Mouse (Mus musculus): ENCODE measurements around the gene Jarid2. TPM values are rescaled to one million over a fixed set of nuclear protein-coding genes. Genes with fewer than 3 reads are reported as not detected.

The Jarid2 gene
- polyA plus RNA-seq, 1 experiment = 3.1 TPM

GRCm38 (mm10) chr13:44833353-44833752, 104.1 kb downstream of the Jarid2 start:
- H3K79me3 ChIP-seq (ENCODE audit: low read depth) = no peaks in the 10 kb centered on the region
- no peaks in the 10 kb centered on the region for H3K79me2 ChIP-seq (ENCODE audit: control insufficient read depth, insufficient read depth)
- no peaks in the 10 kb centered on the region for H3K27me3 ChIP-seq (ENCODE audit: control insufficient read depth, insufficient read depth, insufficient read length)
- no peak overlapping the region for H3K4me3 ChIP-seq (ENCODE audit: insufficient read depth, poor library complexity, severe bottlenecking)
- no peaks in the 10 kb centered on the region for H3K36me3 ChIP-seq (ENCODE audit: control insufficient read depth, insufficient read depth)
- no peak overlapping the region for H3ac ChIP-seq (ENCODE audit: control insufficient read depth, insufficient read length, low read depth)
- no peak for TF ChIP-seq FOSL1 (IDR thresholded peaks at IDR 0.05; ENCODE audit: insufficient read depth, low read length, poor library complexity, severe bottlenecking)
- no peak for TF ChIP-seq MAX (IDR thresholded peaks at IDR 0.05)
- no peak for TF ChIP-seq MYOD1 (IDR thresholded peaks at IDR 0.05; ENCODE audit: control insufficient read depth, insufficient read length, low read depth)
- no peak for TF ChIP-seq CTCF (IDR thresholded peaks at IDR 0.05; ENCODE audit: control insufficient read depth, insufficient read depth, insufficient read length)
- no peak for TF ChIP-seq USF1 (IDR thresholded peaks at IDR 0.05; ENCODE audit: low read depth)
- no peak for TF ChIP-seq CEBPB (IDR thresholded peaks at IDR 0.05; ENCODE audit: low read depth)
- TF ChIP-seq MYOG (IDR thresholded peaks at IDR 0.05; ENCODE audit: control insufficient read depth, extremely low read depth, insufficient read length) = no peak

- TF ChIP-seq FOSL1 (IDR thresholded peaks at IDR 0.05; ENCODE audit: insufficient read depth, low read length, poor library complexity, severe bottlenecking) = no peak
- TF ChIP-seq MAX (IDR thresholded peaks at IDR 0.05) = no peak
- TF ChIP-seq USF1 (IDR thresholded peaks at IDR 0.05; ENCODE audit: low read depth) = no peak
- TF ChIP-seq CEBPB (IDR thresholded peaks at IDR 0.05; ENCODE audit: low read depth) = no peak
- H3K4me3 ChIP-seq (ENCODE audit: insufficient read depth, poor library complexity, severe bottlenecking) = no peak overlapping the region
- no peaks in the 10 kb centered on the region for H3K36me3 ChIP-seq (ENCODE audit: control insufficient read depth, insufficient read depth)
- no peaks in the 10 kb centered on the region for H3K27me3 ChIP-seq (ENCODE audit: control insufficient read depth, insufficient read depth, insufficient read length)
- peaks cover 4% of the 10 kb centered on the region for H3K79me2 ChIP-seq (ENCODE audit: control insufficient read depth, insufficient read depth)
- H3K79me3 ChIP-seq (ENCODE audit: low read depth) = no peaks in the 10 kb centered on the region
- H3ac ChIP-seq (ENCODE audit: control insufficient read depth, insufficient read length, low read depth) = no peak overlapping the region
These were observed 108.2 kb downstream of the Jarid2 start for GRCm38 (mm10) chr13:44837445-44837844.

- H3K4me3 ChIP-seq (ENCODE audit: insufficient read depth, poor library complexity, severe bottlenecking) = no peak overlapping the region
These were observed 110.9 kb downstream of the Jarid2 start for GRCm38 (mm10) chr13:44839866-44840835.

GRCm38 (mm10) chr13:44851426-44851825, 122.2 kb downstream of the Jarid2 start:
- Histone ChIP-seq H3ac (ENCODE audit: control insufficient read depth, insufficient read length, low read depth) (no peak overlapping the region), H3K36me3 (ENCODE audit: control insufficient read depth, insufficient read depth) (no peaks in the 10 kb centered on the region)
- TF ChIP-seq FOSL1 (IDR thresholded peaks at IDR 0.05; ENCODE audit: insufficient read depth, low read length, poor library complexity, severe bottlenecking) = no peak

More at GRCm38 (mm10) chr13:44839866-44840835, 110.9 kb downstream of the Jarid2 start:
- no peaks in the 10 kb centered on the region for H3K36me3 ChIP-seq (ENCODE audit: control insufficient read depth, insufficient read depth)
- no peaks in the 10 kb centered on the region for H3K79me3 ChIP-seq (ENCODE audit: low read depth)
- peaks cover 4% of the 10 kb centered on the region for H3K79me2 ChIP-seq (ENCODE audit: control insufficient read depth, insufficient read depth)
- TF ChIP-seq MAX (IDR thresholded peaks at IDR 0.05) (no peak), FOSL1 (IDR thresholded peaks at IDR 0.05; ENCODE audit: insufficient read depth, low read length, poor library complexity, severe bottlenecking) (no peak), MYOD1 (IDR thresholded peaks at IDR 0.05; ENCODE audit: control insufficient read depth, insufficient read length, low read depth) (no peak), CEBPB (IDR thresholded peaks at IDR 0.05; ENCODE audit: low read depth) (no peak), USF1 (IDR thresholded peaks at IDR 0.05; ENCODE audit: low read depth) (no peak), MYOG (IDR thresholded peaks at IDR 0.05; ENCODE audit: control insufficient read depth, extremely low read depth, insufficient read length) (no peak), CTCF (IDR thresholded peaks at IDR 0.05; ENCODE audit: control insufficient read depth, insufficient read depth, insufficient read length) (no peak)
- no peak overlapping the region for H3ac ChIP-seq (ENCODE audit: control insufficient read depth, insufficient read length, low read depth)
- H3K27me3 ChIP-seq (ENCODE audit: control insufficient read depth, insufficient read depth, insufficient read length) = no peaks in the 10 kb centered on the region

DNA sequence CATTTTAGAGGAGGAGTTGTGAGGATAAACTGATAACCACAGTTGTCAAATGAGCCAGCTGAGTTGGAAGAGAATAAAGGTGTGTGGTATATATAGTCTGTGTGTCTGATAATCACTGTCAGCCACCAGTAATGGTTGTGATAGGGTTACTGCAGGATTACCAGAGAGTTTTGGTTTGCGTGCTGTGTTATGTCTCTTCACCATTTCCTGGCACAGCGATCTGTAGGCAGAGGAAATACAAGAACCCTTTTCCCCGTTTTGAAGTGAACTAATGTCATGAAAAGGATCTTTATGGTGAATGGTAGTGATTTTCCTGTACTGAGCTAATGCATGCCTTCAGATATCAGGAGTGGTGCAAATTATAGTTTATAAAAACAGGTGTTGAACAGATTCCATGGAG, 122.8 kb downstream of the Jarid2 start:
- Histone ChIP-seq H3K36me3 (ENCODE audit: control insufficient read depth, insufficient read depth) (no peaks in the 10 kb centered on the region), H3K79me2 (ENCODE audit: control insufficient read depth, insufficient read depth) (no peaks in the 10 kb centered on the region), H3K79me3 (ENCODE audit: low read depth) (peaks cover 1% of the 10 kb centered on the region), H3K27me3 (ENCODE audit: control insufficient read depth, insufficient read depth, insufficient read length) (no peaks in the 10 kb centered on the region), H3ac (ENCODE audit: control insufficient read depth, insufficient read length, low read depth) (no peak overlapping the region), H3K4me3 (ENCODE audit: insufficient read depth, poor library complexity, severe bottlenecking) (no peak overlapping the region)
- TF ChIP-seq CEBPB (IDR thresholded peaks at IDR 0.05; ENCODE audit: low read depth) (no peak), CTCF (IDR thresholded peaks at IDR 0.05; ENCODE audit: control insufficient read depth, insufficient read depth, insufficient read length) (no peak), FOSL1 (IDR thresholded peaks at IDR 0.05; ENCODE audit: insufficient read depth, low read length, poor library complexity, severe bottlenecking) (no peak), MYOG (IDR thresholded peaks at IDR 0.05; ENCODE audit: control insufficient read depth, extremely low read depth, insufficient read length) (no peak), MYOD1 (IDR thresholded peaks at IDR 0.05; ENCODE audit: control insufficient read depth, insufficient read length, low read depth) (no peak), USF1 (IDR thresholded peaks at IDR 0.05; ENCODE audit: low read depth) (no peak), MAX (IDR thresholded peaks at IDR 0.05) (no peak)

More at GRCm38 (mm10) chr13:44851426-44851825, 122.2 kb downstream of the Jarid2 start:
- H3K79me3 ChIP-seq (ENCODE audit: low read depth) = peaks cover 1% of the 10 kb centered on the region
- no peaks in the 10 kb centered on the region for H3K27me3 ChIP-seq (ENCODE audit: control insufficient read depth, insufficient read depth, insufficient read length)
- no peaks in the 10 kb centered on the region for H3K79me2 ChIP-seq (ENCODE audit: control insufficient read depth, insufficient read depth)
- H3K4me3 ChIP-seq (ENCODE audit: insufficient read depth, poor library complexity, severe bottlenecking) = no peak overlapping the region

DNA sequence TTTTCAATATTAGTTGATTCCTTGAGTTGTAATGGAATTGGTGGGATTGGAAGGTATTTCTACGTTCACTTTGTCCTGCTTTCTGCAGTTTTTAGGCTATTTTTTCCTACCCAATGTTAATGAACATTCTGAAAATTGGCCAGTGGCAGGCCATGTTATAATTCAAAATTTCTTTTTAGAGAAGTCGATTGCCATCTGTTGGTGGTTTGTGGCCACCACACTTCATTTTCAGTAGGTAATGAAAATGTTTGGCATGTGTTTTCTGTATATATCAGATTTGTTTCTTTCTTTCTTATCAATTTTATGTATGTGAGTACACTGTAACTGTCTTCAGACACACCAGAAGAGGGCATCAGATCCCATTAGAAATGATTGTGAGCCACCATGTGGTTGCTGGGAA, 136.3 kb downstream of the Jarid2 start:
- peaks cover 2% of the 10 kb centered on the region for H3K79me3 ChIP-seq (ENCODE audit: low read depth)
- no peak for TF ChIP-seq CTCF (IDR thresholded peaks at IDR 0.05; ENCODE audit: control insufficient read depth, insufficient read depth, insufficient read length)
- TF ChIP-seq CEBPB (IDR thresholded peaks at IDR 0.05; ENCODE audit: low read depth) = no peak
- TF ChIP-seq MYOG (IDR thresholded peaks at IDR 0.05; ENCODE audit: control insufficient read depth, extremely low read depth, insufficient read length) = no peak
- TF ChIP-seq FOSL1 (IDR thresholded peaks at IDR 0.05; ENCODE audit: insufficient read depth, low read length, poor library complexity, severe bottlenecking) = no peak
- no peak for TF ChIP-seq MYOD1 (IDR thresholded peaks at IDR 0.05; ENCODE audit: control insufficient read depth, insufficient read length, low read depth)
- TF ChIP-seq USF1 (IDR thresholded peaks at IDR 0.05; ENCODE audit: low read depth) = no peak
- TF ChIP-seq MAX (IDR thresholded peaks at IDR 0.05) = no peak
- H3ac ChIP-seq (ENCODE audit: control insufficient read depth, insufficient read length, low read depth) = no peak overlapping the region
- no peaks in the 10 kb centered on the region for H3K27me3 ChIP-seq (ENCODE audit: control insufficient read depth, insufficient read depth, insufficient read length)
- H3K4me3 ChIP-seq (ENCODE audit: insufficient read depth, poor library complexity, severe bottlenecking) = no peak overlapping the region
- no peaks in the 10 kb centered on the region for H3K36me3 ChIP-seq (ENCODE audit: control insufficient read depth, insufficient read depth)
- H3K79me2 ChIP-seq (ENCODE audit: control insufficient read depth, insufficient read depth) = no peaks in the 10 kb centered on the region
